Mouse (Mus musculus) hindbrain, embryonic 16.5 days (tissue): ENCODE measurements around the gene Rgs9. TPM values are rescaled to one million over a fixed set of nuclear protein-coding genes. Genes with fewer than 3 reads are reported as not detected.

Experiments
- ATAC-seq: fragments of 200-750 bp; cut with Nextera tagmentation; 2 replicates; pipeline ENCODE4 v1.8.0; 2017; ENCODE audit warnings: moderate TSS enrichment, moderate library complexity
- H3K27ac ChIP-seq: fragments of 300-500 bp; sonication (generic); 2 replicates; pipeline ENCODE4 v1.5.1; 2014; ENCODE audit warnings: low read depth, mild to moderate bottlenecking, control low read depth, low read length, moderate library complexity
- H3K27me3 ChIP-seq: fragments of 300-500 bp; sonication (generic); replicated peaks from 2 replicates; pipeline ENCODE4 v1.6.1; 2014; ENCODE audit warnings: low read length; ENCODE audit not compliant: control insufficient read depth, insufficient read depth
- H3K36me3 ChIP-seq: fragments of 300-500 bp; sonication (generic); 2 replicates; pipeline ENCODE4 v1.6.1; 2014; ENCODE audit warnings: mild to moderate bottlenecking, low read length, moderate library complexity, mixed read lengths; ENCODE audit not compliant: control insufficient read depth, insufficient read depth
- H3K4me1 ChIP-seq: fragments of 300-500 bp; sonication (generic); 2 replicates; pipeline ENCODE4 v1.6.1; 2014; ENCODE audit warnings: low read depth, low read length; ENCODE audit not compliant: control insufficient read depth, insufficient read depth
- H3K4me2 ChIP-seq: fragments of 300-500 bp; sonication (generic); 2 replicates; pipeline ENCODE4 v1.6.1; 2014; ENCODE audit warnings: mild to moderate bottlenecking, low read length, control low read depth, moderate library complexity
- H3K4me3 ChIP-seq: fragments of 300-500 bp; sonication (generic); 2 replicates; pipeline ENCODE4 v1.5.1; 2014; ENCODE audit warnings: mild to moderate bottlenecking, low read length, control low read depth, moderate library complexity
- H3K9ac ChIP-seq: fragments of 300-500 bp; sonication (generic); 2 replicates; pipeline ENCODE4 v1.6.1; 2014; ENCODE audit warnings: low read depth, mild to moderate bottlenecking, control low read depth, low read length, moderate library complexity
- H3K9me3 ChIP-seq: fragments of 300-500 bp; sonication (generic); 2 replicates; pipeline ENCODE4 v1.6.1; 2014; ENCODE audit warnings: mild to moderate bottlenecking, low read length, moderate library complexity; ENCODE audit not compliant: control insufficient read depth
- WGBS: fragments of 180-500 bp; shearing (Covaris S2); extraction: QIAGEN DNeasy Blood & Tissue Kit; methylation state at CpG from one replicate; pipeline ENCODE4 v1.1.7; 2014; 5-methylcytosine and 5-hydroxymethylcytosine counted together
- polyA plus RNA-seq: library from polyadenylated mRNA; unstranded; fragments of >200 nt; fragmentation: Nextera tagmentation; extraction: Ambion mirVana; gene quantifications from 2 replicates; pipeline ENCODE4 v1.2.1, GENCODE M21; 2015

Rgs9 gene
- polyA plus RNA-seq, 1 experiment from 2014 or later: 15.6 TPM

DNA sequence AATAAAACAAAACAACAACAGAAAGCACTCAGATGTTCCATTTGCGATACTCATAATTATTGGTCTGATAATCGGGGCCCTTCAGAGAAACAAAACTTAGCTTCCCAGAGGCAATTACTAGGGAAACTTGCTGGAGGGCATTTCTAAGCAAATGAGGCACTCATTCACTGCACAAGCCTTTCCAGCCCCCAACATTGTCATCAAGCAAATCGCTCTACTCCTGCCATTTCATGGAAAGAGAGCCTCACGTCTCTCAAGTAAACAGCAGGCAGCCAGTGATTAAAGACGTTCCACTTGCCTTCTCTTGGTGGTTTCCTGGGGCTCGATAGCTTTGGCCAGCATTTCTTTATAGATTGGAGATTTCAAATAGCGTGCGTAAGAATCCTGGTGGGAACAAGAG lies 60.1 kb downstream of the Rgs9 start:
- no peak overlapping the region for H3K9ac ChIP-seq
- no peaks in the 10 kb centered on the region for H3K9me3 ChIP-seq
- H3K4me1 ChIP-seq: no peaks in the 10 kb centered on the region; the same call in 1 of the 2 replicates
- no peaks in the 10 kb centered on the region; the same call in 1 of the 2 replicates for H3K36me3 ChIP-seq
- H3K4me3 ChIP-seq: no peak overlapping the region
- H3K4me2 ChIP-seq: no peak overlapping the region
- ATAC-seq: 0 out of 2 replicates have a peak, but pooled peaks have one; percentile 32
- H3K27ac ChIP-seq: no peak overlapping the region
- H3K27me3 ChIP-seq: no peaks in the 10 kb centered on the region
- 33% methylated on average over 8 of the region's 8 CpGs for WGBS

DNA sequence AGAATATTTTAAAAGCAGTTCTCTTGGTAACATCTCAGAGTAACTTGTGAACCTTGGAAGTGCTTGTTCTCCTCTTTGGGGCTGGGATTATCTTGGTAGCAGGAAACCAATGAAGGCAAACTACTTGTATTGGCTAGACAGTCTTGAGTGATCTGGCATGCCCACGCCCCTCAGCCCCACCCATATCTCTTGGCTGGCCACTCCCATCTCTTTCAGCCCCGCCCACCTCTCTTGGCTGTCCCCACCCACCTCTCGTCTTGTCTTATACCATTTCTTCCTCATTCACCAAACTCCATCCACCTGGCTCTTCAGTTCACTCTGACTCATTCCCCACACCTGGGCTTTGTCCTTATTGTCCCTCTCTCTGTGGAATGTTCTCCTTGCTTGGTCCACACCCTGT lies 64.3 kb downstream of the Rgs9 start:
- H3K9me3 ChIP-seq: no peaks in the 10 kb centered on the region
- no peaks in the 10 kb centered on the region for H3K27me3 ChIP-seq
- no peaks in the 10 kb centered on the region; the same call in 1 of the 2 replicates for H3K4me1 ChIP-seq
- H3K9ac ChIP-seq: no peak overlapping the region
- H3K4me2 ChIP-seq: no peak overlapping the region
- no peaks in the 10 kb centered on the region; the same call in 1 of the 2 replicates for H3K36me3 ChIP-seq
- H3K27ac ChIP-seq: no peak overlapping the region
- WGBS: 83% methylated on average over 3 of the region's 3 CpGs
- no peak overlapping the region for H3K4me3 ChIP-seq
- no peak for ATAC-seq

DNA sequence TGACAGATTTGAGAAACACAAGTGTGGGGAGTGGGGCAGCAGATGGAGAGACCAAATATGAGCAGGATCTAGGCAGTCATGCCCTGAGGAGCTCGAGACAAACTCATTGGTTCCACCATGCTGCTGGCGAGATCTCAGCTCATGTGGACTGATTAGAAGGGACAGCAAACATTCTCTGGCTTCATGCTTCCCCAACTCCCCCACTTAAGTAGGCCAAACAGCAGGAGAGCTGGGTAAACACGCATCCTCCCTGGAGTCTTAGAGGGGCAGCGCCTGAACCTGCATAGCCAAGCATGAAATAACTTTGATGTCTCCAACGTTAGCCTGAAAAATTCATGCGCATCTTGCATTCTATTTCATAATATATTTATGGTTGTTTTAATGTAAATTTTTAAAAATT lies 65.1 kb downstream of the Rgs9 start:
- Histone ChIP-seq H3K9me3 (no peaks in the 10 kb centered on the region), H3K4me2 (no peak overlapping the region), H3K4me1 (no peaks in the 10 kb centered on the region), H3K27ac (no peak overlapping the region), H3K27me3 (no peaks in the 10 kb centered on the region), H3K4me3 (no peak overlapping the region), H3K36me3 (no peaks in the 10 kb centered on the region; the same call in 1 of the 2 replicates), H3K9ac (no peak overlapping the region)
- ATAC-seq: no peak
- WGBS: 69% methylated on average over 6 of the region's 6 CpGs

DNA sequence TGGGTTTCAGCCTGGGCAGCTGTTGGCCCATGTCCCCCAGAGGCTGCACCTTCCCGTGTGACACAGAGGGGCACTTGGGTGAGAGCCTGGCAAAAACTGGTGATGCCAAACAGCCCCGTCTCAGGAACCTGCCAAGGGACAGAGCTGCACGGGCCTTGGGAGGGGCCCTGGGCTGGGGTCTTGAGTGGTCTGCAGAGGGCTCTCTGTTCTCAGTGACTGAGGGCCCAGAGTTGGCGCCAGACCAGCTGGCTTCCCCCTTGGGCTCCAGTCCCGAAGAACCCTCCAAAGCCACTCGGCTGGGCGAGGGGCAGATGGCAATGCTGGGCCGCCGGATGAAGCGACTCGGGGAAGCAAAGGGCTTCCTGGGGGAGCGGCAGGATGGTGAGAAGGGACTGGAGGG lies 70.8 kb downstream of the Rgs9 start:
- H3K27me3 ChIP-seq: no peaks in the 10 kb centered on the region
- H3K9ac ChIP-seq: no peak overlapping the region
- H3K36me3 ChIP-seq: no peaks in the 10 kb centered on the region
- no peaks in the 10 kb centered on the region for H3K4me1 ChIP-seq
- 63% methylated on average over 12 of the region's 12 CpGs for WGBS
- ATAC-seq: peak; percentile 90
- H3K27ac ChIP-seq: no peak overlapping the region
- H3K9me3 ChIP-seq: no peaks in the 10 kb centered on the region
- no peak overlapping the region for H3K4me2 ChIP-seq
- H3K4me3 ChIP-seq: no peak overlapping the region

DNA sequence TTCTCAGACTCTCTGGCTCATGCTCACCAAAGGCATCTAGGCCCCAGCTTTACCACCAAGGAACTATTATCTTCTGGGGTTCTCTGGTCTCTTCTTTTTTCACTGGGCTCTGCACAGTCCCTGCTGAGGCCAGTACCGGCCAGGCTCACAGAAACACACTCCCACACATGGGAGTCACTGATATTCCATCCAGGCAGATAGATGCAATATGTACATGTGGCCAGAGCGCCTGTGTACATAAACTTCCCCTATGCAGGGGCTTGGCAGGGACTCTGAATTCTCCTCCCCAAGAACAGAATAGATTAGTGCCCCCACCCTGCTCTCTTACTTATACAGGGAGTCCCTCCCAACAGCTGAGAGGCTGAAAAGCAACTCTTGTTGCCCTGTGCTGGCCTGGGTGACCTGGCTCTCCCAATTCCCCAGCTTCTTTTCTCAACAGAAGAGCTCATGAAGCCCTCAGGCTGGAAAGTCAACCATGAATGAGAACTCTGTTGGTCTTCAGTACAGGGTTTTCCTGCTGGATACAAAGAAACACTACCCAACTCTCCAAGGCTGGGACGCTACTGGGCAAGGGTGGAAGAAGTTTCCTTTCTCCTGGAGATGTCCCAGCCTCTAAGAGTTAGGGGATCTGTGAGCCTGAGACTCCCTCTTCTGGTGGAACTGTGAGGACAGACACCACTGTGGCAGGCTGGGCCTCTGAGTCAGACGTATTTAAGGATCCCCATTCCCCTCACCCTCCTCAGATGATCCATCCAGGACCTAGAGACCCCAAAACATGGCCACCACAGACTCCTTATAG lies 76.5 kb downstream of the Rgs9 start:
- H3K4me3 ChIP-seq: no peak overlapping the region
- H3K36me3 ChIP-seq: no peaks in the 10 kb centered on the region
- H3K9ac ChIP-seq: no peak overlapping the region
- no peaks in the 10 kb centered on the region for H3K9me3 ChIP-seq
- WGBS: 39% methylated on average over 4 of the region's 4 CpGs
- peak; percentile 63; the same call in 1 of the 2 replicates for ATAC-seq
- no peaks in the 10 kb centered on the region for H3K27me3 ChIP-seq
- peaks cover 11% of the 10 kb centered on the region for H3K4me1 ChIP-seq
- no peak overlapping the region for H3K4me2 ChIP-seq
- H3K27ac ChIP-seq: no peak overlapping the region

DNA sequence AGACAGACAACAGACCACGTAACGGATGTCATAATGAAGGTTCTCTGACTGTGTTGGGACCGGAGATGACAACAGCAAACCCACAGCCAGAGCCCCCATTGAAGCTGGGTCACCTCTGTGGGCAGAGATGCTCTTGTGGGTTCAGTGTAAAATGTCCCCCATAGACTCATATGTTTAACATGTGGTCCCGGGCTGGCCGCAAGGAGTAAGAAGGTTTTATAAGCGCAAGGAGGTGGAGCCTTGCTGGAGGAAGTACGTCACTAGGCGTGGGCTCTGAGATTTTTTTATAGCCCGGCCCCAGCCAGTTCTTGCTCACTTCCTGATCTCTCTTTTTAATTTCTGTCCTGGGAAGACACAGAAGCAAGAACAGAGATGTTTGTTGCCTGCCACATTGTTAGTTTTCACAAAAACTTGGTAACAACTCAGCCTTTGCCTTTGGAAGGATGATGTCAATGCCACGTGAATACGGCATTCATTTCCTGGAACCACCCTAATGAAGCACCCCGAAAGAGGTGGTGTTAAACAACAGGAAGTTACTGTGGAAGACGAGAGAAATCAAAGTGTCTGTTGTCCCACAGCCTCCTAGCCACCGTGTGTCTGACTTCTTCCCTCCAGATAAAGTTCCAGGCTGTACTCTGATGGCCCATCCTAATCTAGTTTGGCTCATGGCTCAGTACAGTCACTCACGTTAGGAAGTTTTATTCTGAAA lies 79.1 kb downstream of the Rgs9 start:
- no peak for ATAC-seq
- Histone ChIP-seq H3K9ac (no peak overlapping the region), H3K27ac (no peak overlapping the region), H3K4me2 (no peak overlapping the region), H3K27me3 (no peaks in the 10 kb centered on the region), H3K9me3 (no peaks in the 10 kb centered on the region), H3K36me3 (no peaks in the 10 kb centered on the region), H3K4me3 (no peak overlapping the region), H3K4me1 (peaks cover 11% of the 10 kb centered on the region)
- WGBS: 83% methylated on average over 15 of the region's 15 CpGs

GRCm38 (mm10) chr11:109217827-109218536 lies 79.9 kb downstream of the Rgs9 start:
- Histone ChIP-seq H3K4me2 (no peak overlapping the region), H3K4me3 (no peak overlapping the region), H3K4me1 (peaks cover 11% of the 10 kb centered on the region), H3K36me3 (no peaks in the 10 kb centered on the region), H3K27ac (peak overlapping the region; percentile 64), H3K27me3 (no peaks in the 10 kb centered on the region), H3K9me3 (no peaks in the 10 kb centered on the region), H3K9ac (peak overlapping the region; percentile 25; the same call in 1 of the 2 replicates)
- ATAC-seq: peak; percentile 80
- WGBS: 40% methylated on average over 12 of the region's 12 CpGs

GRCm38 (mm10) chr11:109210772-109211171 lies 87.2 kb downstream of the Rgs9 start:
- no peak overlapping the region for H3K27ac ChIP-seq
- no peak overlapping the region for H3K9ac ChIP-seq
- H3K4me3 ChIP-seq: no peak overlapping the region
- WGBS: 16% methylated on average over 11 of the region's 11 CpGs
- peaks cover 8% of the 10 kb centered on the region for H3K4me1 ChIP-seq
- no peaks in the 10 kb centered on the region for H3K36me3 ChIP-seq
- H3K27me3 ChIP-seq: no peaks in the 10 kb centered on the region
- no peak overlapping the region; the same call in 1 of the 2 replicates for H3K4me2 ChIP-seq
- no peaks in the 10 kb centered on the region for H3K9me3 ChIP-seq
- peak; percentile 42; the same call in 1 of the 2 replicates for ATAC-seq

DNA sequence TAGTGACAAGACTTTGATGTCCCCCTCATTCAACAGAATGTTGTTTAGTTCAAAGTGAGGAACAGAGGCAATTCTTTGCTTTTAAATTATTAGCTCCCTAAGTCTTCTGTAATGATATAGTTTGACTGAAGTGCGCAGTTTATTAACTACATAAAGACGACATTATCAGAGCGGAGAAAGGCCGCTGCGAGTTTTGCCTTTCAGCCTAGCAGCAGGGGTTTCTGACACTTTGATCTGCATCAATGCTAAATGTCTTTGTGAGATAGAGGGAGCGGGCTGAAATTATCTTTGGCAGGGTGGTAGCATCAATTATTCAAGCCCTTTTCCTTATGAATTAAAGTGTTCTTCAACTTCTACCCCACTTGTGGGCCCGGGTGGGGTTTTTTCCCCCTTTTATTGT lies 87.6 kb downstream of the Rgs9 start:
- Histone ChIP-seq H3K4me2 (no peak overlapping the region; the same call in 1 of the 2 replicates), H3K9ac (no peak overlapping the region), H3K4me3 (no peak overlapping the region), H3K27me3 (no peaks in the 10 kb centered on the region), H3K36me3 (no peaks in the 10 kb centered on the region), H3K4me1 (peaks cover 8% of the 10 kb centered on the region), H3K9me3 (no peaks in the 10 kb centered on the region), H3K27ac (no peak overlapping the region)
- 16% methylated on average over 7 of the region's 7 CpGs for WGBS
- ATAC-seq: no peak
